Mouse (Mus musculus): Measurements from ENCODE around the gene Rad9b. TPM values are rescaled to one million over a fixed set of nuclear protein-coding genes. Genes with fewer than 3 reads are reported as not detected.

The Rad9b gene
- polyA plus RNA-seq, 1 experiment from 2014 or later: 19.2 TPM

DNA sequence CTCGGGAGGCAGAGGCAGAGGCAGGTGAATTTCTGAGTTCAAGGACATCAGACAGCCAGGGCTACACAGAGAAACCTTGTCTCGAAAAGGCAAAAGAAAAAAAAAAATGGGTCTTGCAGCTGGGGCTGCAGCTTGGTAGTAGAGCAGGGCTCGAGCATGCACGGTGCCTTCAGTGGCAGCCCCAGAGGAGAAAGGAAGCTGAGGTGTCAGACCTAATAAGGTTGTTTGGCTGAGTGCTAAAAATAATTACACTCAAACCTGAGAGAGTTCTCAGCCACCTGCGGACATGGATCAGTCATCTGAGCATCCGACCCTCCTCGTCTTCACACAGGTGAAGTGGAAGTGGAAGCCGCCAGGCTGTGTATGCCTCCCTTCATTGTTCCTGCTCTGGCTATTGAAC is 43.3 kb downstream of the Rad9b start:
- 79% methylated on average over 8 of the region's 8 CpGs for WGBS
- no peak overlapping the region for H3K4me3 ChIP-seq (replicated peaks; ENCODE audit: low read length)
- H3K4me2 ChIP-seq (ENCODE audit: low read length): no peak overlapping the region
- H3K4me1 ChIP-seq (replicated peaks; ENCODE audit: control insufficient read depth, insufficient read depth, low read length): no peaks in the 10 kb centered on the region
- no peak for ATAC-seq
- no peaks in the 10 kb centered on the region for H3K9me3 ChIP-seq (ENCODE audit: control insufficient read depth, low read length)
- H3K27ac ChIP-seq (ENCODE audit: low read length): no peak overlapping the region
- no peaks in the 10 kb centered on the region for H3K27me3 ChIP-seq (replicated peaks; ENCODE audit: control insufficient read depth, insufficient read depth, low read length)
- no peaks in the 10 kb centered on the region; the same call in 1 of the 2 replicates for H3K36me3 ChIP-seq (ENCODE audit: control insufficient read depth, insufficient read depth)
- H3K9ac ChIP-seq (replicated peaks; ENCODE audit: low read depth, low read length): no peak overlapping the region

DNA sequence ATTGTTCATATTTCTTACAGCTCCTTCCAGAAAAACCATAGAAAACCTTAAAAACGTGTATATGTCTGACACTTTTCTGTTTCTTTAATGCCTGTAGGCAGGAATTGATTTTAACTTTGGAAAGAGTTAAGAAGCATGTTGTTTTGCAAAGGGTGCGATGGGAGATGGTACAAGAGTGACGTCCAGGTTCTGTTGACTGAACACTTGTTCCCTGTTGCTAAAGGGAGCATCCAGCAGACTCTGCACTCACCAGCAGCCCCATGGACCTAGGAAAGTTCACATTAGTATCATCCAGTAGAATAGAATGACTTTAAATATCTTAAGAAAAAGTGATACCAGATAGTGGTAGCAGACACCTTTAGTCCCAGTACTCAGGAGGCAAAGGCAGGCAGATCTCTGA is 47.5 kb downstream of the Rad9b start:
- H3K4me1 ChIP-seq (replicated peaks; ENCODE audit: control insufficient read depth, insufficient read depth, low read length): no peaks in the 10 kb centered on the region; the same call in 1 of the 2 replicates
- no peaks in the 10 kb centered on the region for H3K27me3 ChIP-seq (replicated peaks; ENCODE audit: control insufficient read depth, insufficient read depth, low read length)
- no peaks in the 10 kb centered on the region; the same call in 1 of the 2 replicates for H3K36me3 ChIP-seq (ENCODE audit: control insufficient read depth, insufficient read depth)
- no peak overlapping the region for H3K4me3 ChIP-seq (replicated peaks; ENCODE audit: low read length)
- H3K9me3 ChIP-seq (ENCODE audit: control insufficient read depth, low read length): no peaks in the 10 kb centered on the region
- WGBS: 91% methylated on average over 3 of the region's 3 CpGs
- no peak for ATAC-seq
- H3K4me2 ChIP-seq (ENCODE audit: low read length): no peak overlapping the region
- no peak overlapping the region for H3K9ac ChIP-seq (replicated peaks; ENCODE audit: low read depth, low read length)
- no peak overlapping the region for H3K27ac ChIP-seq (ENCODE audit: low read length)

DNA sequence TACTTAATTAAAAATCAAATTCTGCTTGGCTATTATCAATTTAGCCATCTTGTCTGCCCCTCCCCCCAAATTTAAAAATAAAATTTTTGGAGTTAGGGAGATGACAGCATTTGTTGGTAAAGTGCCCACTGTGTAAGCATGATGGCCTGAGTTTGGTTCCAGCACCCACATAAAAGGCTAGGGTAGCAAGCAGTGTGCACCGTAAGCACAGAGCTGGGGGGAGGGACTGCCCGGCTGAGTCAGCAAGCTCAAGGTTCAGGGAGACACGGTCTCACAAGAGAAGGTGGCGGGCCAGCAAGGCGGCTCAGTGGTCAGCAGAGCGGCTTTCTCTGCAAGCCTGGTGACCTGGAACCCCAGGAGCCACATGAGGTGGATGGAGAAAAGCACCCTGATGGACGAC is 48.6 kb downstream of the Rad9b start:
- no peak overlapping the region for H3K27ac ChIP-seq (ENCODE audit: low read length)
- H3K9ac ChIP-seq (replicated peaks; ENCODE audit: low read depth, low read length): no peak overlapping the region
- H3K27me3 ChIP-seq (replicated peaks; ENCODE audit: control insufficient read depth, insufficient read depth, low read length): no peaks in the 10 kb centered on the region
- no peak overlapping the region for H3K4me2 ChIP-seq (ENCODE audit: low read length)
- no peaks in the 10 kb centered on the region; the same call in 1 of the 2 replicates for H3K4me1 ChIP-seq (replicated peaks; ENCODE audit: control insufficient read depth, insufficient read depth, low read length)
- no peaks in the 10 kb centered on the region; the same call in 1 of the 2 replicates for H3K36me3 ChIP-seq (ENCODE audit: control insufficient read depth, insufficient read depth)
- no peak overlapping the region for H3K4me3 ChIP-seq (replicated peaks; ENCODE audit: low read length)
- ATAC-seq: no peak
- no peaks in the 10 kb centered on the region for H3K9me3 ChIP-seq (ENCODE audit: control insufficient read depth, low read length)
- 93% methylated on average over 7 of the region's 7 CpGs for WGBS

DNA sequence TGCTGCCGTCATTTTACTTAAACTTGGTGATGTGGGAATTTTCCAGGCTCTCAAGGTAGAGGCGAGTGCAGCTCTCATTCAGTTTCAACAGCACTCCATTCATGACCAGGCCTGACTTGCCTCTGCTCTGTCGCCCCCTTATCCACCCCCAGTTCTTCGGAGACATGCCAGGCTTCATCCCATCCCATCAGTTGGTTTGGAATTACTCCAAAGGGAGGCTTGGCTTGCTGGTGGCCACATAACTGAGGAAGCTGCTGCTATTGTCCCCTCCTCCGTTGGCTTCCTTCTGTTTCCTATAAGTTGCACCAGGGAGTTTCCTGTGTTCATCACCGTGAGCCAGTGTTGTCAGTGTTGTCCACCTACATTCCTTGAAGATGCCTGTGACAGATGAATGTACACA is 49.5 kb downstream of the Rad9b start:
- Histone ChIP-seq H3K9ac (replicated peaks; ENCODE audit: low read depth, low read length) (no peak overlapping the region), H3K4me1 (replicated peaks; ENCODE audit: control insufficient read depth, insufficient read depth, low read length) (no peaks in the 10 kb centered on the region; the same call in 1 of the 2 replicates), H3K9me3 (ENCODE audit: control insufficient read depth, low read length) (no peaks in the 10 kb centered on the region), H3K27ac (ENCODE audit: low read length) (no peak overlapping the region), H3K36me3 (ENCODE audit: control insufficient read depth, insufficient read depth) (no peaks in the 10 kb centered on the region; the same call in 1 of the 2 replicates), H3K4me3 (replicated peaks; ENCODE audit: low read length) (no peak overlapping the region), H3K27me3 (replicated peaks; ENCODE audit: control insufficient read depth, insufficient read depth, low read length) (no peaks in the 10 kb centered on the region), H3K4me2 (ENCODE audit: low read length) (no peak overlapping the region)
- WGBS: 87% methylated on average over 6 of the region's 6 CpGs
- ATAC-seq: no peak

DNA sequence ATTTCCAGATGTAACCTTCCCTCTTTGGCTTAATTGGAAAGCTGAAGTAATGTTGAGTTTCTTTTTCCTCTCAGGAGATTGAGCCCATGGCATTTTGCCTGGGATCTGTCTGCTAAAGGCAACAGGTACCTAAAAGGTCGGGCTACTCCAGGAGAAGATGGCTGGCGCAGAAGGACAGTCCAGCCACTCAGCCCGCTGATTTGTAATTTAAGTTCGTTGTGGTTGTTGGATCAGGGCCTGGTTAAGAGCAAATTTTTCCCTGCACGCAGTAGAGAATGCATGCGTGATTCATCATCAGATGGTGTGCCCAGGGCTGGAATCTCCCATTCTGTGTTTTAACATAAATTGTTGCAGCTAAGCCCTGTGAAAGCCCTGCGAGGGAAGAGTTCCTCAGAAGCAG is 50.1 kb downstream of the Rad9b start:
- 79% methylated on average over 7 of the region's 7 CpGs for WGBS
- H3K9me3 ChIP-seq (ENCODE audit: control insufficient read depth, low read length): no peaks in the 10 kb centered on the region
- no peaks in the 10 kb centered on the region; the same call in 1 of the 2 replicates for H3K4me1 ChIP-seq (replicated peaks; ENCODE audit: control insufficient read depth, insufficient read depth, low read length)
- no peak overlapping the region for H3K4me2 ChIP-seq (ENCODE audit: low read length)
- no peak overlapping the region for H3K4me3 ChIP-seq (replicated peaks; ENCODE audit: low read length)
- H3K36me3 ChIP-seq (ENCODE audit: control insufficient read depth, insufficient read depth): no peaks in the 10 kb centered on the region; the same call in 1 of the 2 replicates
- H3K27ac ChIP-seq (ENCODE audit: low read length): no peak overlapping the region
- H3K9ac ChIP-seq (replicated peaks; ENCODE audit: low read depth, low read length): no peak overlapping the region
- no peaks in the 10 kb centered on the region for H3K27me3 ChIP-seq (replicated peaks; ENCODE audit: control insufficient read depth, insufficient read depth, low read length)
- ATAC-seq: no peak

DNA sequence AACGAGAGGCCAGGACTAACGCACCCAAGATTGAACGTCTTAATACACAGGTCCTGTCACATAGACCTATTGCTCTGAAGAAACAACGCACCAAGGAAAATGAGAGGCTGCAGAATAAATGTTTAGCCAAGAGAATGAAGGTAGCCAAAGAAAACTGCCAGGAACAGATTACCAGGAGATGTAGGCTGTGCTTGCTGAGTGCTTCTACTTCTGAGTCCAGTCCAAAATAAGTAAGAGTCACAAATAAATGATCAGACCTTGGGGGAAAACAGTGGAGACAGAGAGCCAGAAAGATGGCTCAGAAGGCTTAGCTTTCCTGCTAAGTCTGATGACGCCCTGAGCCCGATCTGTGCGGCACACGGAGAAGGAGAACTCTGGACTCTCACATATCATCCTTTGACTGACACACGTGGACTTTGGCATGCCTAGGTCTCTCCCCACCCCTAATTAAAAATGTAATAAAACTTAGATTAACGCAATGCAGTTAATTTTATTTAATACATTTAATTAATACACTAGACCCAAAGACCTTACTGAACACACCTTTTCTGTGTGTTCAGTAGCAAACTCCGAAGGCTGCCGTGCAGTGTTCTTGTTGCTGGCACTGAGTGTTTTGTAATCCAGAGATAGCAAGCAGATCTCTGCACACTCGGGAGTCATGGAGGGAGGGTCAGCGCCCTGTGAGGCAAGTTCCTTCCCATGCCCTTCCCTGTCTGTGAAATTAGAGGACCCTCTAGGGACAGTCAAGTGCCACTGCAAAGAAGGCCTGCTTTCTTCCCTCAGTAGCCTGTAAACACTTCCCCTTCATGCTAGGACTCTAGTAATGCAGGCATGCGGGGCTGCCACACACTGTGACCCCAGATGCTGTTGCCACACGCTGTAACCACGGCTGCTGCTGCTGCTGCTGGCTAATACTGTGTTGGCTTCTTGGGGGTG is 51.0 kb downstream of the Rad9b start:
- 71% methylated on average over 17 of the region's 17 CpGs for WGBS
- no peak overlapping the region for H3K9ac ChIP-seq (replicated peaks; ENCODE audit: low read depth, low read length)

DNA sequence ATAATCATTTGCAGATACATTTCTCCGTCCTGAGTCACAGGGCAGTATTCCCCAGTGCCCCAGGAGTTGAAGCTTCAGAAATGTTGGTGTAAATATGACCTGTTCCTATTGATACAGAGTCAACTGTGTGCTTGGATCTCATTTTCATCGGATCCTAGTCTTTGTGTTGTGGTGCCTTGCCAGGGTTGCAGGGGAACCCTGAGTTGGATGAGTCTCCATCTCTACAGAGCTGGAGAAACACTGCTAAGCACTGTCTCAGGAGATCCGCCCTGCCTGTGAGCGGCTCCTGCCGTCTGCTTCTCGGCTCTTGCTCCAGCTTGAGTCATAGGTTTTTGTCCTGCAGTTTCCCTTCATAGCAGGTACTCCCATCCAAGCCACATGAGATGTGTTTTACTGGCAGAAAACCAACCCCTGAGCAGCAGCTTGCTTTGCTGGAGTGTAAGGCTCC is 53.9 kb downstream of the Rad9b start:
- H3K4me1 ChIP-seq (replicated peaks; ENCODE audit: control insufficient read depth, insufficient read depth, low read length): peaks cover 1% of the 10 kb centered on the region; the same call in 1 of the 2 replicates
- ATAC-seq: no peak
- H3K27ac ChIP-seq (ENCODE audit: low read length): no peak overlapping the region
- H3K27me3 ChIP-seq (replicated peaks; ENCODE audit: control insufficient read depth, insufficient read depth, low read length): no peaks in the 10 kb centered on the region
- 87% methylated on average over 6 of the region's 6 CpGs for WGBS
- no peaks in the 10 kb centered on the region for H3K36me3 ChIP-seq (ENCODE audit: control insufficient read depth, insufficient read depth)
- no peak overlapping the region for H3K4me2 ChIP-seq (ENCODE audit: low read length)
- H3K9ac ChIP-seq (replicated peaks; ENCODE audit: low read depth, low read length): no peak overlapping the region
- H3K4me3 ChIP-seq (replicated peaks; ENCODE audit: low read length): no peak overlapping the region
- no peaks in the 10 kb centered on the region for H3K9me3 ChIP-seq (ENCODE audit: control insufficient read depth, low read length)

More for the DNA sequence above, 51.0 kb downstream of the Rad9b start:
- ATAC-seq: no peak
- Histone ChIP-seq H3K4me3 (replicated peaks; ENCODE audit: low read length) (no peak overlapping the region), H3K4me2 (ENCODE audit: low read length) (no peak overlapping the region), H3K4me1 (replicated peaks; ENCODE audit: control insufficient read depth, insufficient read depth, low read length) (no peaks in the 10 kb centered on the region; the same call in 1 of the 2 replicates), H3K9me3 (ENCODE audit: control insufficient read depth, low read length) (no peaks in the 10 kb centered on the region), H3K27me3 (replicated peaks; ENCODE audit: control insufficient read depth, insufficient read depth, low read length) (no peaks in the 10 kb centered on the region), H3K27ac (ENCODE audit: low read length) (no peak overlapping the region), H3K36me3 (ENCODE audit: control insufficient read depth, insufficient read depth) (no peaks in the 10 kb centered on the region)

DNA sequence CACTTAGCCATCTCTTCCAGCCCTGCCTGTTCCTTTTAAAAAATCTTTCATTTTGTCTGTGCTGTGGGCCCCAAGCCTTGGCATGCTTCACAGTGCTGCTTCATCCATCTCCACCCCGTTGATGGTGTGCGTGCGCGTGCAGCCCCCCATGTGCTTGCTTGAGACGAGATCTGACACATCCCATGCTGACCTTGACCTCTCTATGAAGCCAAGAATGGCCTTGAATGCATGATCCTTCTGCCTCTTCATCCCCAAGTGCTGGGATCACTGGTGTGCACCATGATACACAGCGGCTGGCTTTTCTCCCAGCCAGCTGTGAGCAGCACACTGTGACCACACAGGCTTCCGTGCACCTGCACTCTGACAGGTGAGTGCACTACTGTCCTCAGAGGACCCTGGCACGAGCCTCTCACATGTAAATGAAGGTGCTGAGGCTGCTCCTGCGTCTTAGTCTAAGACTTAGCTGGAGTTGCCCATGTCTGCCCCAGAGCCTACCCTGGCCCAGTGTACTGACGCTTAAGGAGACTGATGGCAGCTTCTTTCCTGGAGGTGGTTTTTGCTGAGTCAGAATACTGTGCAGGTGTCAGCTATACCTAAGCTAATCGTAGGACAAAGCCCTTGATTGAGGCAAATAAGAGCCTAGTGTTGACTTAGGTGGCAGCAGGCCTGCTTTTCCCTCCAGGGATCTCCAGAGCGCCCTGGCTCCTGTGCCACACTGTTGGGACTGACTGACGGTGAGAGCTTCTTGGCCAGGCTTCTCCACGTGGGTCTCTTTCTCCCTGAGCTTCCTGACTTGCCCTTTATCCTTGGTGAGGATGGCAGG is 58.7 kb downstream of the Rad9b start:
- H3K4me3 ChIP-seq (replicated peaks; ENCODE audit: low read length): no peak overlapping the region
- H3K4me1 ChIP-seq (replicated peaks; ENCODE audit: control insufficient read depth, insufficient read depth, low read length): peaks cover 15% of the 10 kb centered on the region
- H3K9me3 ChIP-seq (ENCODE audit: control insufficient read depth, low read length): no peaks in the 10 kb centered on the region
- H3K27ac ChIP-seq (ENCODE audit: low read length): no peak overlapping the region
- no peak overlapping the region for H3K4me2 ChIP-seq (ENCODE audit: low read length)
- H3K9ac ChIP-seq (replicated peaks; ENCODE audit: low read depth, low read length): no peak overlapping the region
- ATAC-seq: no peak
- WGBS: 71% methylated on average over 14 of the region's 14 CpGs
- no peaks in the 10 kb centered on the region for H3K36me3 ChIP-seq (ENCODE audit: control insufficient read depth, insufficient read depth)
- H3K27me3 ChIP-seq (replicated peaks; ENCODE audit: control insufficient read depth, insufficient read depth, low read length): no peaks in the 10 kb centered on the region

DNA sequence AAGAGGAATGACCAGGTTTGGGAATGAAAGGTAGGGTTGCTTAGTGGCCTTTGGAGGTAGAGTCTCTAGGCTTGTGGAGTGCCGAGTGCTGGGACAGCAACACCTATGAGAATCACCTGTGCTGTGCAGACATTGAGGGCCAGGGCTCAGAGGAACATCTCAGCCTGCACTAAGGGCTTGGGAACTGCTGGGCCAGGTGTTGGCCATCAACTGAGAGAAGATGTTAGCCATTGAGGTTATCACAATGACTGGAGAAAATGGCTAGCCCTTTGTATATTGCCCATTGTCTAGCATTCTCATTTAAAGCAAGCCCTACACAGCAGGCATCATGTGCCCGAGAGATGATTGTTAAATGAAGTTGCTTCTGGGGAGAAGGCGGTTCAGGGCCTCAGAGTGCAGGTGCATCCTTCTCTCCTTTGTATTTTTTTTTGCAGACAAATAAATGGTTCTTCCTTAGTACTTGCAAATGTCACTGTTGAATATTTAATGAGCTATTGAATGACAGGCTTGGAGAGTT is 59.8 kb downstream of the Rad9b start:
- Histone ChIP-seq H3K36me3 (ENCODE audit: control insufficient read depth, insufficient read depth) (no peaks in the 10 kb centered on the region), H3K27ac (ENCODE audit: low read length) (peak overlapping the region; percentile 4; the same call in 1 of the 2 replicates), H3K9ac (replicated peaks; ENCODE audit: low read depth, low read length) (no peak overlapping the region), H3K9me3 (ENCODE audit: control insufficient read depth, low read length) (no peaks in the 10 kb centered on the region), H3K4me1 (replicated peaks; ENCODE audit: control insufficient read depth, insufficient read depth, low read length) (peaks cover 15% of the 10 kb centered on the region), H3K4me3 (replicated peaks; ENCODE audit: low read length) (no peak overlapping the region), H3K4me2 (ENCODE audit: low read length) (no peak overlapping the region), H3K27me3 (replicated peaks; ENCODE audit: control insufficient read depth, insufficient read depth, low read length) (no peaks in the 10 kb centered on the region)
- 50% methylated on average over 3 of the region's 3 CpGs for WGBS
- ATAC-seq: no peak

Measured in forebrain, embryonic 16.5 days (tissue).